Mouse (Mus musculus): Measurements from ENCODE around the gene Cep170b. TPM values are rescaled to one million over a fixed set of nuclear protein-coding genes. Genes with fewer than 3 reads are reported as not detected.

Cep170b gene
- polyA plus RNA-seq, 1 experiment from 2014 or later, result 8.5 TPM

GRCm38 (mm10) chr12:112747606-112747970 is 27.3 kb downstream of the Cep170b start:
- Histone ChIP-seq H3K4me1 (replicated peaks; ENCODE audit: control insufficient read depth, insufficient read depth, low read length) (no peaks in the 10 kb centered on the region; the same call in 1 of the 2 replicates), H3K4me3 (ENCODE audit: low read depth, low read length) (no peak overlapping the region), H3K27me3 (ENCODE audit: control insufficient read depth, insufficient read depth, low read length) (no peaks in the 10 kb centered on the region), H3K9ac (ENCODE audit: low read depth, low read length) (peak overlapping the region; percentile 37; the same call in 1 of the 2 replicates), H3K36me3 (ENCODE audit: control insufficient read depth, insufficient read depth, low read length) (no peaks in the 10 kb centered on the region), H3K4me2 (replicated peaks; ENCODE audit: low read depth, low read length) (no peak overlapping the region), H3K9me3 (ENCODE audit: control insufficient read depth, low read length) (no peaks in the 10 kb centered on the region), H3K27ac (ENCODE audit: low read depth, low read length) (peak overlapping the region; percentile 73)
- WGBS, result 76% methylated on average over 8 of the region's 8 CpGs
- DNase-seq (ENCODE audit: low spot score) (no peak), ATAC-seq (ENCODE audit: low FRiP score) (no peak)

GRCm38 (mm10) chr12:112750976-112751375 is 30.7 kb downstream of the Cep170b start:
- no peak overlapping the region for H3K9ac ChIP-seq (ENCODE audit: low read depth, low read length)
- no peak for ATAC-seq (ENCODE audit: low FRiP score)
- H3K4me2 ChIP-seq (replicated peaks; ENCODE audit: low read depth, low read length), result no peak overlapping the region
- H3K27me3 ChIP-seq (ENCODE audit: control insufficient read depth, insufficient read depth, low read length), result no peaks in the 10 kb centered on the region
- H3K4me3 ChIP-seq (ENCODE audit: low read depth, low read length), result no peak overlapping the region
- H3K9me3 ChIP-seq (ENCODE audit: control insufficient read depth, low read length), result no peaks in the 10 kb centered on the region
- H3K36me3 ChIP-seq (ENCODE audit: control insufficient read depth, insufficient read depth, low read length), result no peaks in the 10 kb centered on the region
- WGBS, result 87% methylated on average over 12 of the region's 12 CpGs
- DNase-seq (ENCODE audit: low spot score), result no peak
- no peaks in the 10 kb centered on the region for H3K4me1 ChIP-seq (replicated peaks; ENCODE audit: control insufficient read depth, insufficient read depth, low read length)
- H3K27ac ChIP-seq (ENCODE audit: low read depth, low read length), result no peak overlapping the region

GRCm38 (mm10) chr12:112752399-112752798 is 32.1 kb downstream of the Cep170b start:
- H3K9ac ChIP-seq (ENCODE audit: low read depth, low read length), result no peak overlapping the region
- H3K27me3 ChIP-seq (ENCODE audit: control insufficient read depth, insufficient read depth, low read length), result no peaks in the 10 kb centered on the region
- no peak overlapping the region for H3K4me2 ChIP-seq (replicated peaks; ENCODE audit: low read depth, low read length)
- 58% methylated on average over 2 of the region's 2 CpGs for WGBS
- no peak overlapping the region for H3K27ac ChIP-seq (ENCODE audit: low read depth, low read length)
- DNase-seq (ENCODE audit: low spot score), result no peak
- no peaks in the 10 kb centered on the region for H3K4me1 ChIP-seq (replicated peaks; ENCODE audit: control insufficient read depth, insufficient read depth, low read length)
- H3K36me3 ChIP-seq (ENCODE audit: control insufficient read depth, insufficient read depth, low read length), result no peaks in the 10 kb centered on the region
- ATAC-seq (ENCODE audit: low FRiP score), result no peak
- no peaks in the 10 kb centered on the region for H3K9me3 ChIP-seq (ENCODE audit: control insufficient read depth, low read length)
- no peak overlapping the region for H3K4me3 ChIP-seq (ENCODE audit: low read depth, low read length)

- H3K9me3 ChIP-seq (ENCODE audit: control insufficient read depth, low read length), result no peaks in the 10 kb centered on the region
- H3K36me3 ChIP-seq (ENCODE audit: control insufficient read depth, insufficient read depth, low read length), result no peaks in the 10 kb centered on the region
- 72% methylated on average over 4 of the region's 4 CpGs for WGBS
- H3K4me3 ChIP-seq (ENCODE audit: low read depth, low read length), result no peak overlapping the region
- DNase-seq (ENCODE audit: low spot score) (no peak), ATAC-seq (ENCODE audit: low FRiP score) (no peak)
- H3K4me1 ChIP-seq (replicated peaks; ENCODE audit: control insufficient read depth, insufficient read depth, low read length), result no peaks in the 10 kb centered on the region
- no peak overlapping the region for H3K9ac ChIP-seq (ENCODE audit: low read depth, low read length)
- H3K27me3 ChIP-seq (ENCODE audit: control insufficient read depth, insufficient read depth, low read length), result no peaks in the 10 kb centered on the region
- H3K4me2 ChIP-seq (replicated peaks; ENCODE audit: low read depth, low read length), result no peak overlapping the region
- H3K27ac ChIP-seq (ENCODE audit: low read depth, low read length), result no peak overlapping the region
These were observed 35.6 kb downstream of the Cep170b start for GRCm38 (mm10) chr12:112755900-112756299.

GRCm38 (mm10) chr12:112757896-112758295 is 37.6 kb downstream of the Cep170b start:
- Histone ChIP-seq H3K36me3 (ENCODE audit: control insufficient read depth, insufficient read depth, low read length) (no peaks in the 10 kb centered on the region), H3K4me3 (ENCODE audit: low read depth, low read length) (no peak overlapping the region), H3K27me3 (ENCODE audit: control insufficient read depth, insufficient read depth, low read length) (no peaks in the 10 kb centered on the region), H3K9ac (ENCODE audit: low read depth, low read length) (no peak overlapping the region), H3K9me3 (ENCODE audit: control insufficient read depth, low read length) (no peaks in the 10 kb centered on the region), H3K4me1 (replicated peaks; ENCODE audit: control insufficient read depth, insufficient read depth, low read length) (no peaks in the 10 kb centered on the region), H3K27ac (ENCODE audit: low read depth, low read length) (no peak overlapping the region), H3K4me2 (replicated peaks; ENCODE audit: low read depth, low read length) (no peak overlapping the region)
- 85% methylated on average over 5 of the region's 5 CpGs for WGBS
- DNase-seq (ENCODE audit: low spot score) (no peak), ATAC-seq (ENCODE audit: low FRiP score) (no peak)

GRCm38 (mm10) chr12:112759471-112759870 is 39.2 kb downstream of the Cep170b start:
- 94% methylated on average over 3 of the region's 3 CpGs for WGBS
- Histone ChIP-seq H3K4me1 (replicated peaks; ENCODE audit: control insufficient read depth, insufficient read depth, low read length) (no peaks in the 10 kb centered on the region), H3K27ac (ENCODE audit: low read depth, low read length) (no peak overlapping the region), H3K27me3 (ENCODE audit: control insufficient read depth, insufficient read depth, low read length) (no peaks in the 10 kb centered on the region), H3K36me3 (ENCODE audit: control insufficient read depth, insufficient read depth, low read length) (no peaks in the 10 kb centered on the region), H3K9me3 (ENCODE audit: control insufficient read depth, low read length) (no peaks in the 10 kb centered on the region), H3K4me3 (ENCODE audit: low read depth, low read length) (no peak overlapping the region), H3K4me2 (replicated peaks; ENCODE audit: low read depth, low read length) (no peak overlapping the region), H3K9ac (ENCODE audit: low read depth, low read length) (no peak overlapping the region)
- ATAC-seq (ENCODE audit: low FRiP score) (no peak), DNase-seq (ENCODE audit: low spot score) (no peak)

- H3K36me3 ChIP-seq (ENCODE audit: control insufficient read depth, insufficient read depth, low read length), result no peaks in the 10 kb centered on the region
- no peak within 1 kb of the TSS for H3K27ac ChIP-seq (ENCODE audit: low read depth, low read length)
- H3K27me3 ChIP-seq (ENCODE audit: control insufficient read depth, insufficient read depth, low read length), result no peaks in the 10 kb centered on the region
- DNase-seq (ENCODE audit: low spot score), result no peak
- no peaks in the 10 kb centered on the region for H3K9me3 ChIP-seq (ENCODE audit: control insufficient read depth, low read length)
- no peaks in the 10 kb centered on the region for H3K4me1 ChIP-seq (replicated peaks; ENCODE audit: control insufficient read depth, insufficient read depth, low read length)
- ATAC-seq (ENCODE audit: low FRiP score), result no peak
- H3K9ac ChIP-seq (ENCODE audit: low read depth, low read length), result no peak within 1 kb of the TSS
- no peak within 1 kb of the TSS for H3K4me2 ChIP-seq (replicated peaks; ENCODE audit: low read depth, low read length)
- WGBS, result 49% methylated on average over 4 of the region's 4 CpGs
- no peak within 1 kb of the TSS for H3K4me3 ChIP-seq (ENCODE audit: low read depth, low read length)
These were observed 40.1 kb downstream of the Cep170b start, which contains the start of gene Pld4 for GRCm38 (mm10) chr12:112760154-112760926. Gene Pld4, plus strand, starts transcription at chr12:112760655.

GRCm38 (mm10) chr12:112761411-112761810 is 41.2 kb downstream of the Cep170b start:
- Histone ChIP-seq H3K4me2 (replicated peaks; ENCODE audit: low read depth, low read length) (no peak overlapping the region), H3K4me3 (ENCODE audit: low read depth, low read length) (no peak overlapping the region), H3K4me1 (replicated peaks; ENCODE audit: control insufficient read depth, insufficient read depth, low read length) (no peaks in the 10 kb centered on the region), H3K27me3 (ENCODE audit: control insufficient read depth, insufficient read depth, low read length) (no peaks in the 10 kb centered on the region), H3K36me3 (ENCODE audit: control insufficient read depth, insufficient read depth, low read length) (no peaks in the 10 kb centered on the region), H3K9me3 (ENCODE audit: control insufficient read depth, low read length) (no peaks in the 10 kb centered on the region), H3K27ac (ENCODE audit: low read depth, low read length) (no peak overlapping the region), H3K9ac (ENCODE audit: low read depth, low read length) (no peak overlapping the region)
- ATAC-seq (ENCODE audit: low FRiP score) (no peak), DNase-seq (ENCODE audit: low spot score) (no peak)
- WGBS, result 89% methylated on average over 4 of the region's 4 CpGs

GRCm38 (mm10) chr12:112762018-112762417 is 41.8 kb downstream of the Cep170b start:
- ATAC-seq (ENCODE audit: low FRiP score), result no peak

More at GRCm38 (mm10) chr12:112762018-112762417, 41.8 kb downstream of the Cep170b start:
- DNase-seq (ENCODE audit: low spot score), result no peak
- H3K27ac ChIP-seq (ENCODE audit: low read depth, low read length), result no peak overlapping the region
- no peak overlapping the region for H3K4me3 ChIP-seq (ENCODE audit: low read depth, low read length)
- no peaks in the 10 kb centered on the region for H3K27me3 ChIP-seq (ENCODE audit: control insufficient read depth, insufficient read depth, low read length)
- H3K36me3 ChIP-seq (ENCODE audit: control insufficient read depth, insufficient read depth, low read length), result no peaks in the 10 kb centered on the region
- H3K4me2 ChIP-seq (replicated peaks; ENCODE audit: low read depth, low read length), result no peak overlapping the region
- WGBS, result 90% methylated on average over 3 of the region's 3 CpGs
- H3K9me3 ChIP-seq (ENCODE audit: control insufficient read depth, low read length), result no peaks in the 10 kb centered on the region
- no peak overlapping the region for H3K9ac ChIP-seq (ENCODE audit: low read depth, low read length)
- no peaks in the 10 kb centered on the region for H3K4me1 ChIP-seq (replicated peaks; ENCODE audit: control insufficient read depth, insufficient read depth, low read length)

All from hindbrain, embryonic 11.5 days (tissue).